Mouse (Mus musculus) kidney, embryonic 15.5 days (tissue): ENCODE data around the gene Enkd1. TPM values are rescaled to one million over a fixed set of nuclear protein-coding genes. Genes with fewer than 3 reads are reported as not detected.
A peak's percentile ranks its signal among the peaks of the same experiment; 100 is the strongest.

ENCODE experiments used
- ATAC-seq: fragments of 200-750 bp; cut with Nextera tagmentation; replicated peaks from 2 replicates; pipeline ENCODE4 v1.8.0; 2017; ENCODE audit warnings: moderate TSS enrichment; ENCODE audit not compliant: low FRiP score
- H3K27ac ChIP-seq: fragments of 300-500 bp; sonication (generic); 2 replicates; pipeline ENCODE4 v1.5.1; 2015; ENCODE audit warnings: mild to moderate bottlenecking, inconsistent platforms
- H3K27me3 ChIP-seq: fragments of 300-500 bp; sonication (generic); 2 replicates; pipeline ENCODE4 v1.6.1; 2015; ENCODE audit warnings: inconsistent platforms
- H3K36me3 ChIP-seq: fragments of 300-500 bp; sonication (generic); 2 replicates; pipeline ENCODE4 v1.6.1; 2015; ENCODE audit warnings: inconsistent platforms
- H3K4me1 ChIP-seq: fragments of 300-500 bp; sonication (generic); 2 replicates; pipeline ENCODE4 v1.6.1; 2015; ENCODE audit warnings: inconsistent platforms
- H3K4me2 ChIP-seq: fragments of 300-500 bp; sonication (generic); 2 replicates; pipeline ENCODE4 v1.6.1; 2015; ENCODE audit warnings: moderate library complexity, mild to moderate bottlenecking, inconsistent platforms
- H3K4me3 ChIP-seq: fragments of 300-500 bp; sonication (generic); replicated peaks from 2 replicates; pipeline ENCODE4 v1.5.1; 2015; ENCODE audit warnings: mild to moderate bottlenecking, inconsistent platforms
- H3K9ac ChIP-seq: fragments of 300-500 bp; sonication (generic); 2 replicates; pipeline ENCODE4 v1.6.1; 2015; ENCODE audit warnings: mild to moderate bottlenecking, inconsistent platforms
- H3K9me3 ChIP-seq: fragments of 300-500 bp; sonication (generic); replicated peaks from 2 replicates; pipeline ENCODE4 v1.6.1; 2016; ENCODE audit warnings: inconsistent platforms
- WGBS: fragments of 180-500 bp; shearing (Covaris S2); methylation state at CpG from one replicate; pipeline ENCODE4 v1.1.7; 2015; ENCODE audit warnings: mixed read lengths; 5-methylcytosine and 5-hydroxymethylcytosine counted together
- polyA plus RNA-seq: library from polyadenylated mRNA; unstranded; fragments of >200 nt; fragmentation: Nextera tagmentation; extraction: Ambion mirVana; gene quantifications from 2 replicates; pipeline ENCODE4 v1.2.1, GENCODE M21; 2015

Gene Enkd1
- polyA plus RNA-seq, 1 experiment from 2014 or later, result 31.0 TPM

GRCm38 (mm10) chr8:105716302-105716945, 8.4 kb upstream of the Enkd1 start:
- peaks cover 15% of the 10 kb centered on the region for H3K36me3 ChIP-seq
- no peak overlapping the region for H3K9ac ChIP-seq
- ATAC-seq, result no peak
- H3K27me3 ChIP-seq, result no peaks in the 10 kb centered on the region
- no peak overlapping the region for H3K27ac ChIP-seq
- no peaks in the 10 kb centered on the region for H3K9me3 ChIP-seq
- H3K4me1 ChIP-seq, result 0 out of 2 replicates have a peak, but pooled peaks cover 3% of the 10 kb centered on the region
- 93% methylated on average over 15 of the region's 15 CpGs for WGBS
- H3K4me2 ChIP-seq, result no peak overlapping the region
- no peak overlapping the region for H3K4me3 ChIP-seq

- no peak overlapping the region for H3K4me3 ChIP-seq
- 0 out of 2 replicates have a peak, but pooled peaks cover 3% of the 10 kb centered on the region for H3K4me1 ChIP-seq
- H3K27me3 ChIP-seq, result no peaks in the 10 kb centered on the region
- no peak overlapping the region for H3K9ac ChIP-seq
- peak overlapping the region; percentile 58 for H3K27ac ChIP-seq
- WGBS, result 72% methylated on average over 6 of the region's 6 CpGs
- no peaks in the 10 kb centered on the region for H3K9me3 ChIP-seq
- no peak for ATAC-seq
- H3K36me3 ChIP-seq, result peaks cover 15% of the 10 kb centered on the region
- no peak overlapping the region for H3K4me2 ChIP-seq
These were observed 7.0 kb upstream of the Enkd1 start for GRCm38 (mm10) chr8:105715042-105715441.

DNA sequence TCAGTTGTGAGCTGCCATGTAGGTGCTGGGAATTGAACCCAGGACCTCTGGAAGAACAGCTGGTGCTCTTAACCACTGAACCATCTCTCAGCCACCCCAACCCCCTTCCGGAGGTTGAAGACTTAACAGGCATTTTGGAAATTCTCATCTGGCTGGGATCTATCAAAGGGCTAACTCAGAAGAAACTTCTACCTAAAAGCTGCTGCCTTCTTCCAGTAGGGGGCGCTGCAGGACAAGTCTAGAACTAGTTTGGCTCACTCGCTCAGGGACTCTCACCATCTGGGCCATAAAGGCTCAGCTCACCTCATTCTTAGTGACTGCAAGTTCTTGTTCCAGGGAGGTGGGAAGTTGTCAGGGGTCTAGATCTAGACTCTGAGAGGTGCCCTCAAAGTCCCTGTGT, 6.1 kb upstream of the Enkd1 start:
- no peak overlapping the region for H3K4me2 ChIP-seq
- H3K4me1 ChIP-seq, result 0 out of 2 replicates have a peak, but pooled peaks cover 3% of the 10 kb centered on the region
- H3K9me3 ChIP-seq, result no peaks in the 10 kb centered on the region
- H3K27ac ChIP-seq, result peak overlapping the region; percentile 58
- peaks cover 15% of the 10 kb centered on the region for H3K36me3 ChIP-seq
- H3K4me3 ChIP-seq, result no peak overlapping the region
- H3K9ac ChIP-seq, result no peak overlapping the region
- peak; percentile 47; the same call in 1 of the 2 replicates for ATAC-seq
- no peaks in the 10 kb centered on the region for H3K27me3 ChIP-seq
- 6% methylated on average over 3 of the region's 3 CpGs for WGBS

DNA sequence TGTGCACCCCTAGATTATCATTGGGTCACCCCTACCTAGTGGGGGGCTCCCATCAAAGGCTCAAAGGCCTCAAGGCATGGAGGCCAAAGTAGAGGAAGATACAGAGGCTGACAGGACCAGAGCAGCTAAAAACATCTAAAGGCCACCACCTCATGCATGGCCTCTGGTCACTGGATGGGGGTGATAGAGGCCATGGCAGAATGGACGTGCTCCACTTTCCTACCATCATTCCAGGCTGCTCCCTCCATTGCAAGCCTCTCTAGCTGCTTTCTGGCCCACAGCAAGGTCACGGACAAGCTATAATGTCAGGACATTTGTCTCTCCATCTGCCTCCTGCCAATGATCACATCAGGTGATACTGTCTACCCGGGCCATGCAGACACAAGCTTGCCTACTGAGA, 4.3 kb upstream of the Enkd1 start:
- Histone ChIP-seq H3K4me2 (no peak overlapping the region), H3K27me3 (no peaks in the 10 kb centered on the region), H3K9me3 (no peaks in the 10 kb centered on the region), H3K9ac (no peak overlapping the region), H3K27ac (no peak overlapping the region), H3K36me3 (peaks cover 13% of the 10 kb centered on the region), H3K4me1 (peaks cover 7% of the 10 kb centered on the region), H3K4me3 (no peak overlapping the region)
- 87% methylated on average over 3 of the region's 3 CpGs for WGBS
- ATAC-seq, result no peak

GRCm38 (mm10) chr8:105709317-105709716, 1.3 kb upstream of the Enkd1 start:
- 77% methylated on average over 14 of the region's 14 CpGs for WGBS
- no peak overlapping the region for H3K4me2 ChIP-seq
- H3K9ac ChIP-seq, result no peak overlapping the region

DNA sequence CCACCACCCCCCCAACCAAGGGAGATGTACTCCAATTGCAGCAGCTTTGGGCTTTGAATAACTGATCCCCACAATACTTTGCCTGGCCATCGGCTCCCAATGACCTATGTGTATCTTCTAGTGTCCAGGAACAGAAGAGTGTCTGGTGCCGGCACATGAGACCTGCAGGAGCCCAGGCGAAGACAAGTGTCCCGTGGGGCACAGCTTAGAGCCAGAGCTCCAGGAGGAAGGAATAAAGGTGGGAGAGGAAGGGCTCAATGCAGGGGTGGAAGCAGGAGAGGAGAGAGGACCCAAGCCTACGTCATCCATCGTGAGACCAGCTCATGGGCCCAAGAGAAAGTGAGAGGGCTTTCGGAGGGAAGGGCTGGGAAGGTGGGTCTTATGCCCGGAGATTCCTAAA, 665 bp upstream of the Enkd1 start:
- Histone ChIP-seq H3K4me3 (no peak overlapping the region), H3K4me1 (peaks cover 17% of the 10 kb centered on the region), H3K9ac (no peak overlapping the region), H3K4me2 (no peak overlapping the region), H3K9me3 (no peaks in the 10 kb centered on the region), H3K27ac (no peak overlapping the region), H3K36me3 (peaks cover 13% of the 10 kb centered on the region), H3K27me3 (no peaks in the 10 kb centered on the region)
- ATAC-seq, result no peak
- WGBS, result 95% methylated on average over 8 of the region's 8 CpGs

More at GRCm38 (mm10) chr8:105709317-105709716, 1.3 kb upstream of the Enkd1 start:
- peaks cover 7% of the 10 kb centered on the region for H3K36me3 ChIP-seq
- H3K4me3 ChIP-seq, result no peak overlapping the region
- no peak overlapping the region for H3K27ac ChIP-seq
- no peaks in the 10 kb centered on the region for H3K27me3 ChIP-seq
- ATAC-seq, result no peak
- no peaks in the 10 kb centered on the region for H3K9me3 ChIP-seq
- H3K4me1 ChIP-seq, result peaks cover 17% of the 10 kb centered on the region

GRCm38 (mm10) chr8:105706426-105706825, 1.6 kb downstream of the Enkd1 start:
- no peak for ATAC-seq
- peak overlapping the region; percentile 72; the same call in 1 of the 2 replicates for H3K9ac ChIP-seq
- no peaks in the 10 kb centered on the region for H3K27me3 ChIP-seq
- H3K9me3 ChIP-seq, result no peaks in the 10 kb centered on the region
- H3K27ac ChIP-seq, result no peak overlapping the region
- peak overlapping the region; percentile 86 for H3K4me3 ChIP-seq
- 69% methylated on average over 12 of the region's 12 CpGs for WGBS
- peaks cover 27% of the 10 kb centered on the region for H3K36me3 ChIP-seq
- peaks cover 28% of the 10 kb centered on the region for H3K4me1 ChIP-seq
- H3K4me2 ChIP-seq, result peak overlapping the region; percentile 94

DNA sequence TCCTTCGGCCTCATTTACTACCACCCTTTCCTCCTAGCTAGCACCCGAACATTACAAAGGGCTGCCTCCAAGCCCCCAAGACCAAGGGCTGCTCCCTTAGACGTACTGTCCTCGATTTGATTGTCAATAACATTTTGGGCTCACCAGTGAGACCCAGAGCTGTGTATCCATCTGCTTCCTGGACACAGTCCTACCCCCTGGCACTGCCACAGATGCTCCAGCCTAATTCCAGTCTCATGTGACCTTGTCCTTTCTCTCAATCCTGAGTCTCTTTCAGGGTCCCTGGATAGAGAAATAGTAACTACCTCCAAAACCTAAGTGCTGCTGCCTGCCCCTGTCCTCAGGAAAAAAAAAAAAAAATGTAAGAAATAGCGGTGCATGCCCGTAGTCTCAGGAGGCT, 3.1 kb downstream of the Enkd1 start:
- WGBS, result 87% methylated on average over 6 of the region's 6 CpGs
- Histone ChIP-seq H3K4me2 (no peak overlapping the region), H3K27me3 (no peaks in the 10 kb centered on the region), H3K4me1 (peaks cover 34% of the 10 kb centered on the region), H3K9me3 (no peaks in the 10 kb centered on the region), H3K27ac (no peak overlapping the region), H3K9ac (no peak overlapping the region), H3K36me3 (peaks cover 27% of the 10 kb centered on the region), H3K4me3 (no peak overlapping the region)
- ATAC-seq, result no peak

DNA sequence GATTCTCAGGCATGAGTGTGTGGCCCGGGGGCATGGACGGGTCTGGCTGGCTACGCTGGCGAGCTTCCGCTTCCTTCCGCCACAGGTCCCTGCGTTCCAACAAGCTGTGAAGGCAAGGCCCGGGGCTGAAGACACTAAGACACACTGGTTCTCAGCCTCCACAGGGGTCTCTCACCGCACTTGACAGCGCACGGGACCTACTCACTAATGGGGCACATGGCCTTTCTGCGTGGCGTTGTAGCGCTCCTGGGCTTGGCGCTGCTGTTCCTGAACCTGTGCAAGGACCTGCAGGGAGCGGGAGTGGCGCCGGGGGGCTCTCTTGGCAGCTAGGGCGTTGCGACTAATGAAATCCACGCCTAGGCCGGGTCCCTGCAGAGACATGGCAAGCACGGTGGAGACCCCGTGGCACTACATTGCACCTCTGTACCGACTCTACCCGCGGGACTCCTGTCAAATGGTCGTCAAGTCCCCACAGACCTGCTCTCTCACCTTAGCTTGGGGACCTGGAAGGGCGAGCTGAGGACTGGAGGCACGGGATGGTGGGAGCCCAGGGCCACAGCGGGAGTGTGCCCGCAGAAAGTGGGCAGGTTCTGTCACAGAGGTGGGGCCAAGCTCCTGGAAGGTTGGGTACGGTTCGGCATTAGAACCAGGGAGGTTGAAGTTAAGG, 3.7 kb downstream of the Enkd1 start:
- Histone ChIP-seq H3K9ac (no peak overlapping the region), H3K36me3 (peaks cover 27% of the 10 kb centered on the region), H3K4me2 (no peak overlapping the region), H3K4me3 (no peak overlapping the region), H3K4me1 (peaks cover 40% of the 10 kb centered on the region), H3K27ac (no peak overlapping the region), H3K9me3 (no peaks in the 10 kb centered on the region), H3K27me3 (no peaks in the 10 kb centered on the region)
- WGBS, result 92% methylated on average over 34 of the region's 34 CpGs
- ATAC-seq, result no peak

DNA sequence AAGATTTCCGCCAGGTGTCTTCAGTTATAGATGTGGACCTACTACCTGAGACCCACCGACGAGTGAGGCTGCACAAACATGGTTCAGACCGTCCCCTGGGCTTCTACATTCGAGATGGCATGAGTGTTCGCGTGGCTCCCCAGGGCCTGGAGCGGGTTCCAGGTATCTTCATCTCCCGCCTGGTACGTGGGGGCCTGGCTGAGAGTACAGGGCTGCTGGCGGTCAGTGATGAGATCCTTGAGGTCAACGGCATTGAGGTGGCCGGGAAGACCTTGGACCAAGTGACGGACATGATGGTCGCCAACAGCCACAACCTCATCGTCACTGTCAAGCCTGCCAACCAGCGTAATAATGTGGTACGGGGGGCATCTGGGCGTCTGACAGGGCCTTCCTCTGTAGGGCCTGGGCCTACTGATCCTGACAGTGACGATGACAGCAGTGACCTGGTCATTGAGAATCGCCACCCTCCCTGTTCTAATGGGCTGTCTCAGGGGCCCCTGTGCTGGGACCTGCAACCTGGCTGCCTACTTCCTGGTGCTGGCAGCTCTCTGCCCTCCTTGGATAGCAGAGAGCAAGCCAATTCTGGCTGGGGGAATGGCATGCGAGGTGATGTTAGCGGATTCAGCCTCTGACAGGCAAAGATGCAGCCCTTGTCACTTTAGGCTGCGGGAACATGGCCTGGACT, 5.1 kb downstream of the Enkd1 start:
- 91% methylated on average over 24 of the region's 24 CpGs for WGBS
- Histone ChIP-seq H3K27me3 (no peaks in the 10 kb centered on the region), H3K9me3 (no peaks in the 10 kb centered on the region), H3K9ac (no peak overlapping the region), H3K4me1 (peaks cover 40% of the 10 kb centered on the region), H3K4me3 (no peak overlapping the region), H3K36me3 (peaks cover 38% of the 10 kb centered on the region), H3K4me2 (peak overlapping the region; percentile 82; the same call in 1 of the 2 replicates), H3K27ac (no peak overlapping the region)
- ATAC-seq, result no peak

DNA sequence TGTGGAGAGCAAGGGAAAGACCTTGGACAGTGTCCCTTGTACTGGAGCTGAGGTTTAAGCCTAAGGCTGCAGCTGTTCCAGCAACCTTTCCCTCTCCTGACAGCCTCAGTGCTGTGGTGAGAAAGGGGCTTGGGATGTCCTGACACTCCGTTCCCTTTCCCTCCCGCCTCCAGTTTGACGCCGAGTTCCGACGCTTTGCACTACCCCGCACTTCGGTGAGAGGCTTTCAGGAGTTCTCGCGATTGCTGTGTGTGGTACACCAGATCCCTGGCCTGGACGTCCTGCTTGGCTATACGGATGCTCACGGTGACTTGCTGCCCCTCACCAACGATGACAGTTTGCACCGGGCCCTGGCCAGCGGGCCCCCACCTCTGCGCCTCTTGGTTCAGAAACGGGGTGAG, 6.0 kb downstream of the Enkd1 start:
- peak overlapping the region; percentile 66 for H3K4me3 ChIP-seq
- ATAC-seq, result no peak
- H3K4me1 ChIP-seq, result peaks cover 34% of the 10 kb centered on the region
- peaks cover 47% of the 10 kb centered on the region for H3K36me3 ChIP-seq
- H3K27me3 ChIP-seq, result no peaks in the 10 kb centered on the region
- H3K9me3 ChIP-seq, result no peaks in the 10 kb centered on the region
- peak overlapping the region; percentile 94 for H3K27ac ChIP-seq
- H3K9ac ChIP-seq, result peak overlapping the region; percentile 46
- 38% methylated on average over 18 of the region's 18 CpGs for WGBS
- H3K4me2 ChIP-seq, result peak overlapping the region; percentile 82
